Mouse (Mus musculus) frontal cortex, postnatal 10 days (tissue): ENCODE data around the gene Wnt10a.
"Not testable (repeated sequence)": the region's sequence is repeated elsewhere in the genome, so short reads cannot be mapped to it uniquely, and the experiment has no call there.

ENCODE experiments used
- DNase-seq, 2 experiments: peaks; one replicate each; pipeline ENCODE4 v3.0.0; 2022; ENCODE audit warnings: low spot score in 2 of 2, mixed read lengths in 1 of 2

The Wnt10a gene

DNA sequence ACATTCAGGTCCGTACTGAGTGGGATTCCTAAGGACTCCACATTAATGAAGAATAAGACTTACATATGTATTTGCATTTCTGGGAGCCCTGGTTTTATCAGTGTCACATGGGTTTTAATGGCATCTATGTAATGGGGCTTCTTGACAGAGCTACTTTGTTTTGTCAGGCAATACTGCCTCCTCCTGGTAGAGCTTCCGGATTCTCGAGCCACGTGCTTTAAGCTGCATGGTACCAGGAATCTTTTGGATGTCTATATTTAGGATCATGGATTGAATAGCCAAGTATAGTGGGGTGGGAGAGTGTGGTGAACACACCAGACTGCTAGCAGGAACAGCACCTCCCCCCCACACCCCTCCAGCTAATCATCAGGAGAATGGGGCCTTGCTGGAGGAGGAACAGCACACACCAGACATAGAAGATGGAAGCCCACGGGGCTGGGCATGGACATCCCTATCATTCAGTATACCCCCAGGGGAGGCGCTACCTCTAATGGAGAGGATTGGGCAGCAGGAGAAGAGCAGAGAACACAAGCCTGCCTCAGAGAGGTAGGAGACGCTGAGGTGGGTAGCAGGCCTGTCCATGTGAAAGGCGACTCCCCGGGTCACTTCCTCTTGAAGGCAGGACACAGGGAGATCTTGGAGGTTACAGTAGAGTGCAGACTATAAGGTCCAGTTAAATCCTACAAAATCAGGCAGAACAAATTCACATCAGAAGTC lies 23.8 kb downstream of the Wnt10a start:
- no peak for DNase-seq

DNA sequence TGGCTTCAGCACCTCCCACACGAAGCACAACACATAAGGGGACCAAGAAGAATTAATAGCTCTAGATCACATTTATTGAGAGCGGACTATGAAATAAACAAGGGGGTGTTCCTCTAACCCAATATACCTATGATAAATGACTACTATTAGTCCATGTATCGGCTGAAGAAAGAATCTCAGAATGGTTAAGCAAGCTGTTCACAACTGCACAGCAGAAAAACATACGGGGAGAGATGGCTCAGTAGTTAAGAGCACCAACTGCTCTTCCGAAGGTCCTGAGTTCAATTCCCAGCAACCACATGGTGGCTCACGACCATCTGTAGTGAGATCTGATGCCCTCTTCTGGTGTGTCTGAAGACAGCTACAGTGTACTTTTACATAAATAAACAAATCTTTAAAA lies 24.6 kb downstream of the Wnt10a start:
- DNase-seq, result not testable (repeated sequence)

DNA sequence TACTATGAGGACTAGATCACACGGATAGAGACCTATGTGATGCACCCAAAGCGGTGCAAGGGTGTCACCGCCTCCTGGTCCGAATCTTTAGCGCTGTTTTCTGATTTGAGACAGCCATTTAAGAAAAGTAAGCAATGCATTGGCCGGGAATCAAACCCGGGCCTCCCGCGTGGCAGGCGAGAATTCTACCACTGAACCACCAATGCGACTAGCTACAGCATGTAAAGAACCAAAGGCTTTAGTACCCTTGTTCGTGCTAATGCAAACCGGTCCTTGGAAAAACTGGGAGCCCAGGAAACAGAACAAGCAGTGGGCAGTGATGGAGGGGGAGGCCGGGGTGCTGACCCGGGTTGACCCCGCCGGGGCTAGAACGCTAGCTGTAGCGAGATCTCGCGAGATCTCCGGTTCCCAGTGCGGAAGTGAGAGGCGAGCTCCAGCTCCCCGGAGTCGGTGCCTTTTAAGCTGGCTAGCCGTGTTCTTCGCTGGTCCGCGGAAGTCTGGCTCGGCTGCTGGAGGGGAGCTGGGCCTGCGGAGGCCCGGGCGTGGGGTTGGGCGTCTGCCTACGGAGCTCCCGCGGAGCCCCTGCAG lies 25.4 kb downstream of the Wnt10a start:
- peak; percentile 87 to 90 for DNase-seq

DNA sequence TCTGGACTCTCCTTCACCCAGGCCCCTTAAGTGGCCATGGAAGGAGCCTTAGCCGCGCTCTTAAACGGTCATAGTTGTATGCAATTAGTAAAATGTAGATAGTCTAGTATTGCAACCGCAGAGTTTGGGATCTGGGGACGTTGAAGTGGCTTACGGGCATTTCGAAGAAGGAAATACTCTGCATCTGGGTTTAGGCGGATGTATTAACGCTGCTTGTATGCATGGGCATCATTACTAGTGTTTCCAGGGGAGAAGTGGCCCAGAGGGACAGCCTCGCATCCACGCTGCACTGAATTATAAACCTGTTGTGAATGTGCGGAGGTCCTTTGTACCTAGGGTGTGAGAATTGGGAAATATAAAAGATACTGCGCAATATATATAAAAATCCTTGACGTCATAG lies 25.9 kb downstream of the Wnt10a start:
- DNase-seq, result no peak

DNA sequence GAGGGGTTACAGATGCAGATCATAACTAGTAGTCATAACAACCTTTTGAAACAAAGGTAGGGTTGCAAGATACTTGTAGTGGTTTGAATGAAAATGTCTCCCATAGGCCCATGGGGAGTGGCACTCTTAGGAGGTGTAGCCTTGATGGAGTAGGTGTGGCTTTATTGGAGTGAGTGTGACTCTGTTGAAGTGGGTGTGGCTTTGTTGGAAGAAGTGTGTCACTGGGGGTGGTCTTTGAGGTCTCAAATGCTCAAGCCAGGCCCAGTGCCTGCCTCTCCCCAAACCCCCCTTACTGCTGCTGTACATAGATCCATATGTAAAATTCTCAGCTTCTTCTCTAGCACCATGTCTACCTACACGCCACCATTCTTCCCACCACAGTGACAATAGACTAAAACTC lies 27.2 kb downstream of the Wnt10a start:
- DNase-seq, result no peak

DNA sequence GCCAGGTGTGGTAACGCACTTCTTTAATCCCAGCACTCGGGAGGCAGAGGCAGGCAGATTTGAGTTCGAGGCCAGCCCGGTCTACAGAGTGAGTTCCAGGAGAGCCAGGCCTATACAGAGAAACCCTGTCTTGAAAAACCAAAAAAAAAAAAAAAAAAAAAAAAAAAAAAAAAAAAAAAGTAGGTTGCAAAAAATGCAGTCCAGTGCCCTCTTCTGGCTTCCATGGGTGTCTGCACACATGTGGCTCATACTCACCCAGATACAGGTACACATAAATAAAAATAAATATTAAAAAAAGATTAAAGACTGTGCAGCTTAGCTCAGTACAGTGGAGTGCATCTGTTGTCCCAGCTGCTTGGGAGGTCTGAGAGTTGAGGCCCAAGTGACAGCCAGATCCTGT lies 32.3 kb downstream of the Wnt10a start:
- DNase-seq, result not testable (repeated sequence)

DNA sequence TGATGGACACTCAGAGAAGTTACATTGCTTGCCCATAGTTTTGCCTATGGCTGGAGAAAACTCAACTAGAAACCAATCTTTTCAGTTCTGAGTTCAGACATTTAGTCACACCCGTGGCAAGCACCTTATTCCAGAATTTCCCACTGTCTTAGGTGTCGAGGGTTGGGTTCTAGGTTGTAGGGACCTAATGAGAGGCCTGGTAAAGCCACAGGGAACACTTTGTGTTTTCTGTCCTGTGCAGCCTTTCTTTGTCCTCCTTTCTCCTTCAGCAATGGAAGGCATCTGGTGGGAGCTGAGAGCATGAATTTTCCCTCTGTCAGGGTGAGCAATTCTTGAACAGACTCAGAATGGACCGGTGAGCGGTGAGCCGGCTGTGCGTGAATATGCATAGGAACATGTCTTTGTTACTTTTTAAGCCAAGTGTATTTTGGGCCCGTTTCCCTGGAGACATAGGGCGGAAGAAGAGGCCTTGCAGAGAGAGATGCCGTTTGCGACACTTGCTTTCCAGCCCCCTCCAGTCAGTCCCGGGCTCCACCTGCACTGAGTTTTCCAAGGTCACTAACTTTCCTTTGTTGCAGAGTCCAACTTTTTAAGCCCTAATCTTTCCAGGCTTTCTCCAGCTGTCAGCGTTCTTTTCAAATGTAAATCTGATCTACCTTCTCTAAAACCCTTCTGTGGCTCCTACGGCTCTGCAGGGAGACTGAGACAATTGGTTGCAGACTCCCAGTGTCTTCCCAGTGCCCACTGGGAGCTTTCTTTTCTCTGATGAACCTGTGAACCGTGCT lies 33.4 kb downstream of the Wnt10a start:
- DNase-seq, result peak; percentile 39 to 60

DNA sequence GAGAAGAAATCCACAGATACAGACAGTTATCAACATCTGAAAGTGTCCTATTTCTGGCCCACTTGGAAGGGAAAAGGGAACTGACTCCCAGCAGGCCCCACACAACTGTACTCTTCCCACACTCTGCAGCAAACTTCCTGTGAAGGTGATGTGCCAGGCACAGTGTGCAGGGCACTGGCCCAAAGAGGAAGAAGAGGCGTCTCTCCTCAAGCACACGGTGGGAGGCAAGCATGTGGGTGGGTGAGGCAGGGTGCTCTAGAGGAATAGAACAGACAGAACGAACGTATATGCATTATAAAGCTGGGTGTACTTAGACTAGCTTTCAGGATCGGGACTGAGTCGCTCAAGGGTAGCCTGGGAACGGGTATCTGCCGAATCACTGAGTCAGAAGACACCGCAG lies 38.7 kb downstream of the Wnt10a start:
- no peak for DNase-seq

DNA sequence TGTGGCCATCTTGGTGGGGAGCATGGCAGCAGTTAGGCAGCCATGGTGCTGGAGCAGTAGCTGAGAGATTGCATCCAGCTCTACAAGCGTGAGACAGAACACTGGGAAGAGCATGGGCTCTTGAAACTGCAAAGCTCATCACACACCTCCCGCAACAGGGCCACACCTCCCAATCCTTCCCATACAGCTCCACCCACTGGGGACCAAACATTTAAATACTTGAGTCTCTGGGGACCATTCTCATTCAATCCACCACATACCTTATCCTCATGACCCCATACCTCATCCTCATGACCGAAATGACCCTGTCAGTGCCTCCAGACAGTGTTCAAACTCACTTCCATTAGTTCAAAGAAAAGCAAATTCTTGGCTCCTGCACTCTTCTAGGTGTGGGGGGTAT lies 41.9 kb downstream of the Wnt10a start:
- no peak for DNase-seq

DNA sequence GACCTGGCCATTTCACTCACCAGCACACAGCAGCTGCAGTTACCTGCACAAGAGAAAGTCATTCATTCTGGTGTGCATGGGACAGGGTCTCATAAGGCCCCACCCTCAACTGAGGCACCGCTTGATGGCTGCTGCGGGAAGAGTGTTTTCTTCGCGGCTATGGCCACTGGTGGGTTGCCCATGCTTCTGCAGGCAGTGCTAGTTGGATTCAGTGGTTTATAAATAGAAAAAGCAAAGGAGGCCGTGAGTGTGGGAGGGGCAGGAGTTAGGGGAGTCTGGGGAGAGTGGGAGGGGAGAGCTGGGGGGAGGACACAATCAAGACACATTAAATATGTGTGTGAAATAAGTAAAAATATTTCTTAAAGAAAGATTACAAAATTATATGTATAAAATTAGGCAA lies 51.8 kb downstream of the Wnt10a start:
- no peak for DNase-seq

DNA sequence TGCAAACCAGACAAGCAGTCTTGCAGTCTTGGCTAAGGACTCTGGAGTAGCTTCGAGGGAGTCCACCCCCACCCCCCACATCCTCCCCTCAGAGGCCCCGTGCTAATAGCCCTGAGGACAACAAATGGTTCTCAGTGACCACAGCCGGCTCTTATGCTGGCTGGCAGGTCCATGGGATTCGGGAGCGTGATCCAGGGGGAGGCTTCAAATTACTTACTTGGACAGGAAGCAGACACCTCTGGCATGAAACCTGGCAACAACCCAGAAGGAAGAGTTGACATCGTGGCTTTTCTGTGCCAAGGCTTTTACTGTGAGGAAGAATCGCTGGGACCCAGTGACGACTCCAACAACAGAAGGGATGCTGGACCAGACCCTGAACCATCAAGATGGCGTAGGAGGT lies 55.0 kb downstream of the Wnt10a start:
- DNase-seq, result no peak

DNA sequence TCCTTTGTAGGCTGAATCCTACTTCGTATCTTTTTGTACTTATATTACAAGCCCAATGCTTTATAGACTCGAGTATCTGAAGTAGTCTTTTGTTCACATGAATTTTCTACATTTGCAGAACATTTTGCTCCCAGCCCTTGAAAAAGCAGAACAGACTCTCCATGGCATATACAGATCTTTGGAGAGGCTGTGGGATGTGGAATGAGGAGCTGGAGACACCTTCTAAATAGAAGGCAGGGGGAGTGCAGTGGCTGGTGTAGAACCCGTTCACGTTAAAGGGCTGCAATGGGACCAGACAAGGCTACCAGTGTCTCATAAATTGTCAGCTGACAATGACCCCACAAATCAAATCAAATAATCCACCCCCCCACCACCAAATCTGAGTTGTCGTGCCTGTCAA lies 57.6 kb downstream of the Wnt10a start:
- no peak for DNase-seq

DNA sequence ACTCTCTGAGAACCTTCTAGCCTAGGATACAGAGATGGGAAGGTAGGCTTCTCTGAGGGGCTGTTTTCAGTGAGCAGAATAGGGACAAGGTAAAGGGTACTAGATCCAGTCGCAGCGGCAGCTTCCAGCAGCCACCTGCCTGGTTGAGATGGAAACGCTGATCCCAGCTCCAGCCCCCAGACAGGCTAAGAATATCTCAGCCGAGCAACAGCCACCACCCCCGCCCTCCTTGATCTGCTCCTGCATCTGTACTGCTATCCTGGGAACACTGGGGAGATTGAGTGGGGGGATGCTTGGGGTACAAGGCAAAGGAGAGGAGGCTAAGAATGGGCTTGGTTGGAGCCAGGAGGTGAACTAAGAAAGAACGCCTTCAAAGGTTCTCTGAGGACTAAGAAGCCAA lies 58.9 kb downstream of the Wnt10a start:
- DNase-seq, result peak; percentile 64 to 75

DNA sequence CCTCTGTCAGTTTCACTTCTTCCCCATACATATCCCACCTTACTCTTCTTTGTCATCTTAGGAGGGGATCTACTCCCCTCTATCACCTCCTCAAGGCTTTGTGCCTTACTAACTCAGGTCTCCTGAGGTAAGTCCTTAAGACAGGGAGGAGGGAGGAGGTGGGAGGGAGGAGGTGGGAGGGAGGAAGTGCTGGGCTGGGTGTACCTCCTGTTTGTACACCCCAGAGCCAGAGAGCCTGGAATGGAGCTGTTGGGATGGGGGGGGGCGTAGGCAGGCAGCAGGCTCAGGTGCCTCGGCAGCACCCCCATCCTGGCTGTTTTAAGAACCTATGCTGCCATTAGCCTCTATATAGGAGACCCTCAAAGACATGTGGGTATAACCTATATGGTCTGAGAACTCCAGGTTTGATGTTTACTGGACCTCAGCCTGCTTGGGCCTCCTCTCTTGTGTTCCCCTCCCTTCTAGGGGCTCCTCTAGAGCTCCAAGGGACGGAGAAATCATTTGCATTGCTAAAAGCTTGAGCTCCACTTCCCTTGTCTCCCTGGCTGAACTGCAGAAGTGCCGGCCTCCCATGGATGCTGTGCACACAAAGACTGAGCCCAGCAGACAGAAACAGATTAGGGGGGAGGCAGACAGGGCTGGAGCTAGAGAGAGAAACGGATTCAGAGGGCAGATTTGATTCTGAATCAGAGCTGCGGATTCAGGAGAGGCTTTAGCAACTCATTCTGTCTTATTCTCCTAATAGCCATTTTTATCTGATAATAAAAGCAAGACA lies 59.9 kb downstream of the Wnt10a start:
- no peak for DNase-seq
